Mouse (Mus musculus) common myeloid progenitor, adult 5-6 weeks (primary cell): Measurements from ENCODE around the gene Glipr1. TPM values are rescaled to one million over a fixed set of nuclear protein-coding genes. Genes with fewer than 3 reads are reported as not detected.
"Not testable (repeated sequence)": the region's sequence is repeated elsewhere in the genome, so short reads cannot be mapped to it uniquely, and the experiment has no call there.

Experiments used
- ATAC-seq: replicated peaks from 2 replicates; pipeline ENCODE4 v1.8.0; 2016; ENCODE audit warnings: low read depth, mild to moderate bottlenecking, moderate TSS enrichment, inconsistent platforms; ENCODE audit not compliant: poor library complexity, severe bottlenecking
- total RNA-seq: library from RNA; stranded (forward); fragments of 200-1000, 187-1606 nt; gene quantifications from 2 replicates; pipeline ENCODE4 v1.2.3, GENCODE M21; 2017

The Glipr1 gene
- total RNA-seq = 278 and 338 TPM in 2 replicates

DNA sequence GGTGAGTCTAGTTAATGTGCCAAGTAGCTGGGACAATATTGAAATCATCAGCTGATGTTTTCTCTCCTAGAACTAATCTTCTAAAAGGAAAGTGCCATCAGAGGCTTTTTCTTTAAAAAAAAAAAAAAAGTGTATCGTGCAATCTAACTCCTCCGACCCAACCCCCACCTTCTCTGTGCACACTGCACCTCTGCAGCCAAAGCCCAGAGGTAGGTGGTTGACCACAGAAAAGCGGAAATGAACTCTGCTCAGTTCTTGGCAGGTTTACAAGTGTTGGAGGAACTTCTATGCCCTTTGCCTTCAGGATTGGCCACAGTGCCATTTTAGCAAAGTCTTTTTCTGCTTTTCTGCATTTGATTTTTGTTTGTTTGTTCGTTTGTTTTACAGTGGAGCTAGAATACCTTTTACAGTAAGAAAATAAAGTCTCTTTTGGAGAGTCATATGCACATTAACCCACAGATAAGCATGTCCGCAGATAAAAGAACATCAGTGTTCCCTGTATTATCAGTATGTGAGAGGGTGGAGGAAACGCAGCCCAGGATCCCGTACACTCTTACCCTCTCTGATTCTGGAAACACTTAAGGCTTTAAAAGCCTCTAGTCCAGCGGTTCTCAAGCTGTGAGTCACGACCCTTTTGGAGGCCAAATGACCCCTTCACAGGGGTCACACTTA, at the start of gene Glipr1:
Gene Glipr1 (minus strand): TSS at position 88 of the 672 bp plus-strand sequence.
- ATAC-seq = peak; percentile 65

DNA sequence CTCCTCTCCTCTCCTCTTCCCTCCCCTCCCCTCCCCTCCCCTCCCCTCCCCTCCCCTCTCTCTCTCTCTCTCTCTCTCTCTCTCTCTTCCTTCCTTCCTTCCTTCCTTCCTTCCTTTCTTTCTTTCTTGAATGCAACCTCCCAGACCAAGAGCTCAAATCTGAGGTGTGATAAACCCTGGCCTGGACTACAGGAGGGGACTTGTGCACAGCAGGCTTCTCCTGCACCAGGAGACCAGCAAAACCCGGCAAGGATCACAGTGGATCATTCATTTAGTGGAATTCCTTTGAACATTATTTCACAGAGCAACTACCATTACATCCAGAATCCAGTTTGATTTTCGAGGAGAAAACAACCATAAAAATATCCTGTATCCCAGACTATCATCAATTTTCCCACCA, 49.5 kb upstream of the Glipr1 start:
- ATAC-seq = peak; percentile 93

DNA sequence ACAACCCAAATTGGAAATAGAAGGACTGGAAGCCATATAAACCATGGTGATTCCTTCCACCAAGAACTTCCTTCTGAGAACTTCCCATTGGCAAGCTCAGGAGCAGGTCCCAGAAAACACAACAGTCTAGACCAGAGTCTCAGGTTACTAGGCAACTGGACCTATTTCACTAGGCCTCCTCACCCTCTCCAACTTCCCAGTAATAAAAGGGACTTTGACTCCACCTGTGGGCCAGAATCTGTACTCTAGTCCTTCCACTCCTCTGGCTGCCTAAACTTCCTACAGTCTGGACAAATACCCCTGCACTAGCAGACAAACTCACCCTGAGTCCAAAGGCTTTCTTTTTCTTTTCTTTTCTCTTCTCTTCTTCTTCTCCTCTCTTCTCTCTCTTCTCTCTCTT, 48.8 kb upstream of the Glipr1 start:
- peak; percentile 96 for ATAC-seq

DNA sequence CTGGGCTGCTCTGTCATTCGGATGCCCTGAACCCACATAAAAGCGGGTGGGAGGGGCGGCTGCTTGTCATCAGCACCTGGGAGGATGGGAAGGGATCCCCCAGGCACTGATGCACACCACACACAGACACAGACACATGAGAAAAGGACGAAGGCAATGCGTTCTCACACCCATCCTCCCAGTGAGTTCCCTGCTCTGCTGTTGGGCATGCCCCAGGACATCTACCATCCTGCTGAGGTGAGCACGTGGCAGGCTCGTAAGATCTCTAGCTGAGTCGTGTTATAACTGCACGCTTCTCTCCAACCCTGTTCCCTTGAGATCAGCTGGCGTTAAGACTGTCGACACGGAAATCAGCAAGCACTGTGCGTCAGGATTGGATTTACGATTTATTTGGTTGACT, 41.9 kb upstream of the Glipr1 start:
- not testable (repeated sequence) for ATAC-seq

DNA sequence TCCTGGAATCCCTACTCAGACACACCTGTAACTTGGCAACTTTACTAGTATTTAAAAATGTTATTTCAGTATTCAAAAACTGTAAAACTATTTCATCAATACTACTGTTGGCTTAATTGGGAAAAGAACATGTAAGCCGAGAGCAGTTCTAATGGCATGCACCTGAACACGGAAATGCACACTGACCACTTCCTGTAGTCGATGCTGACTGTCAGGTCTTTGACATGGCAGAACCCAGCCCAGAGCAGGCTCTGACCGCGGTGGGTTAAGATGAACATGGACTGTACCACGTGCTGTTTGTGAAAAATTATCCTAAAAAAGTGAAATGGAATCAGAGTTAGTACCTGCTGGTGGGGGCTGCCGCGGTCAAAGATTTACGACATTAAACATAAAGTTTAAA, 41.1 kb upstream of the Glipr1 start:
- peak; percentile 66 for ATAC-seq

DNA sequence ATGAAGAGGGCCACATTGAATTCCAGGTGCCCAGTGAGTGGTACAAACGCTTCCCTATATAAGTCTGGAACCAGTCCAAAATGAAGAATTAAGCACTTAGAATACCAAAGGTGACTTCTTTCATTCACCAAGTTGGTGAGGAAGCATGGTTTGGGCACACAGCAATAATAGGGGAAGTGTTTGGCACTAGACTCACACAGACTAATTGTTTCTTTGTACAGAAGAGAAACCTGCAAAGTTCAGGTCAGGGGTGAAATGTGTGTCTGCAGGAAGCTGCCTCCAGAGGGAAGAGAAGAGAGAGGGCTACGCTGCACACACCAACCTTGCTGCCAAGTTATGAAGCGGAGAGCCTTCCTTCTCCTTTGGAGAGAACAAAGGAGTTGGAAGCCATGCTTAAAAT, 26.3 kb upstream of the Glipr1 start:
- 0 out of 2 replicates have a peak, but pooled peaks have one; percentile 29 for ATAC-seq

DNA sequence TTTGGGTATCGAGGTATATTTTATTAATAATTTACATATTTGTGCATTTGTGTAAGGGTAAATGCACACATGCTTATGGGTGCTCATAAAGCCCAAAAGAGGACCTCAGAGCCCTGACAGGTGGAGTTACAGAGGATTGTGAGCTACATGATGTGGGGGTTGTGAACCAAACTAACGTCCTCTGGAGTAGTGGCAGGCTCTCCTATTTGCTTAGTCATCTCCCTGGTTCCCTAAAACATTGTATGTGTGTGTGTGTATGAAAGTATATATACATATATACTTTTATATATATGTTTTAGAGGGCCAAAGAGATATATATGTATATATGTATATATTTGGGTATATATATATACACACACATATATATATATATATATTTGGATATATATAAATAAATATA, 21.2 kb upstream of the Glipr1 start:
- ATAC-seq = peak; percentile 72; the same call in 1 of the 2 replicates

DNA sequence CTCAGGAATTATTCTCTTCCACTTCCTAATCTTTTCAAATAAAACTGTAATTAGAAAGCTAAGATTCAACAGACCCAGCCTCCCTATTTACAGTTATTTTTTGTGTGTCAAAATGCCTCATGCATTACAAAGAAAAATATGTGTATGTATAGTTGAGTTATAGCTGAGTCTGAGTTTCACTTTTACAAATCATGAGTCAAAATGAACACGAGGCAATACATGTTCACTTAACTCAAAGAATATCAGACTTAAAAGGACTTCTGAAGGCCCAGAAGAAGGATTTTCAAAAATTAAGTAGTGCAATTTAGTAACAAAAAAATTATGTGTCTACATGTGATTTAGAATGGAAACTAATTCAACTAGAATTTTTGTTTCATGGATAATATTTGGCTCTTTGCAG, 7.1 kb upstream of the Glipr1 start:
- not testable (repeated sequence) for ATAC-seq

DNA sequence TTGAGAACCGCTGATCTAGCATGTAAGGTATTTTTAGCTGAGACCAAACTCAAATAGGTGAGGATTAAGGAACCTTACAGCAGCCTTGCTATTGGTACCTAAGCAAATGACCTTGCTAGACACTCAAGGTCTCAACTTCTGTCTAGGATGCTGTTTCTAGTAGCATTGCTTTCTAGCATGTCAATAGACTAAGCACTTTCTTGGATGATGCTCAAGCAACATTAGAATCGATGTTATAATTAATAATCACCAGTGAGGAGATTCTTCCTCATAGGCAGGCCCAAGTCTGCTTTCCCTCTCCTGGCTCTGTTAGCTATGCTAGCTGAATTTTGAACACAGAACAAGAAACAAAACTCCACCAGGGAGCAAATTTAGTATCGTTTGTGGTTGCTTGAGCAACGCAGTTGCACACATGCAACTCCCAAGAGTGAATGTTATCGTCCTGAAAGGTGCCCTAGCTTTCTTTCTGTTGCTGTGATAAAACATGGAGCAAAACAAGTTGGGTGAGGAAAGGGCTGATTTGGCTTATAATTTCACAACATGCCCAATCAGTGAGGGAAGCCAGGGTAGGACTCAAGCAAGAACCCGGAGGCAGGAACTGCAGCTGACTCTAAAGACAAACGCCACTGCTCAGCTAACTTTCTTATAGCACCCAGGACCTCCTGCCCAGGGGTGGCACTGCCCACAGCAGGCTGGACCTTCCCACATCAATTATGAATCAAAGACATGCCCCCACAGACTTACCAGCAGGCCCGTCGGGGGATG, 493 bp downstream of the Glipr1 start:
- peak; percentile 31 for ATAC-seq

DNA sequence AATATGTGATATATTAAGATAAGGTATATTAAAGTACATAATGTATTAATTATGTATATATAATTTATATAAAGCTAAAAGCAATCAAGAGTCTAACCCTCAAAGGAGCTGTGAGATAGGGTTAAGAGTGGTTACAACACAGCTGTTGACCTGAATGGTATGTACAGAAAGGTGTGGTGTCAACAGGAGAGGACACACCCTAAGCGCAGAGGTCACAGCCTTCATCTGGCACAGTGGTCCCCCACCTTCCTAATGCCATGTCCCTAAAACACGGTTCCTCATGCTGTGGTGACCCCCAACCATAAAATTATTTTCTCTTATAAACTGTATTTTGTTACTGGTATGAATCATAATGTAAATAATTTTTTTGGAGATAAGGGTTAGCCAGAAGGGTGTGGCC, 1.1 kb downstream of the Glipr1 start:
- no peak for ATAC-seq

DNA sequence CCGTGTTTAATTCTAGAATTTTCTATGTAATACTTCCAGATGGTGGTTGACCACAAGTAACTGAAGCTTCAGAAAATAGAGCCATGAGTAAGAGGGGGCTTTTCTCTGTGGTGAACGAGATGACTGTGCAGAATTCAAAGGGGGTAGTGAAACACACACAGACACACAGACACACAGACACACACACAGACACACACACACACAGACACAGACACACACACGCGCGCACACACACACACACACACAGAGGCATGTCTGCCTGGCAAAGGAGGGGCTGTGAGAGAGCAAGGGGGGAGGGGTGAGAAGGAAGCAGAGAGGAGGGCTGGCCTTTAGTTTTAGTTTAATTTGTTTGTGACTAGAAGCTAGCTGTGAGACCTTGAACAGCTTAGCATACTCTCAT, 1.9 kb downstream of the Glipr1 start:
- peak; percentile 43 for ATAC-seq

DNA sequence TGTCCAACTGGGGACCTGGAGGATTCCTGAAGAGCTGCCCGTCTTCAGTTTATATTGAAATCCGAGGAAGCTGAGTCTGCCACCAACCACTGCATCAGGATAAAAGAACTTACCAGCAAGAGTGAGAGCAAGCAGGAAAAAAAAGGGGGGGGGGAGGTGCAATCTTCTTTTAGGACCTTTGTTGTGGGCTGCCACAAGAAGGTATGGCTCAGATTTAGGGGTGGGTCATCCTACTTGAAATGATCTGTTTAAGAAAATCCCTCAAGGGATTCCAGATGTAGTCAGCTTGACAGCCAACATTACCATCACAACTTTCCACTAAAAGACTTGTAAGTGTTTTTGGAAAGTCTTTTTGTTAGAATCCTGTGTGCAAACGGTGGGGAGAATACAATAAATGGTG, 2.7 kb downstream of the Glipr1 start:
- no peak for ATAC-seq

DNA sequence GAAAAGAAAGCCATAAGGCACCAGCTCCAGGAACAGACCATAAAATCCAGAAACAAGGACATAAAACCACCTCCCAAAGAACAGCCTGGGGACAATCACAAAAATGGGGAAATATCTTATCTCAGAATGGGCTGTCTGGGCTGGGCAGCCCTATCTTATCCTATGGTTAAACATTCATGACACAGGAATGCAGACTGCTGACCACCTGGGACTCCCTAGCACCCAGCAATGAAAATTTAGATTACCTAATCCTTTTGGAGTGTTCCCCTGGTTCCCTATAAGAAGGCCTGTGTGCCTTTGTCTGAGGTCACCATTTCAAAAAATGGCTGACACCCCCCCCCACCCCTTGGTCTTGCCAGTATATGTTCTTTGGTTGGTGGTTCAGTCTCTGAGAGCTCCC, 4.8 kb downstream of the Glipr1 start:
- ATAC-seq = no peak

DNA sequence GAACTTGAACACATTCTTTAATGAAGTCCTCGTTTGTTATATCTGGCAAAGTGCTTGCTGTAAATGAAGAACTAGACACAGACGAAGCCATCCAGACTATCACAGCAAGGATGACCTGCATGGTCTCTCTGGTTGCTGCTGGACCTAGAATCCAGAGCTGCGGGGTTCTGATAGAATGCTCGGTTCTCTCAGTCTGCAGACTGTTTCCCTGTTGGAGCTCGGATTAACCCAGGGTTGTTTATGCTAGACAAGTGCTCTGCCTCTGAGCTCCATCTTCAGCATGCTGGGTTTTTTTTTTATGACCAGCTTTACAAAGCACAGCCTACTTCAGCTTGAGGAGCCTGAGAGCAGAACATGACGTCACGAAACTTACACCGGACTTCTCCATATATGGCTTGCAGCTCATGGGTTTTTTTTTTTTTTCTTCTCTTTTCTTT, 5.5 kb downstream of the Glipr1 start:
- peak; percentile 45 for ATAC-seq

DNA sequence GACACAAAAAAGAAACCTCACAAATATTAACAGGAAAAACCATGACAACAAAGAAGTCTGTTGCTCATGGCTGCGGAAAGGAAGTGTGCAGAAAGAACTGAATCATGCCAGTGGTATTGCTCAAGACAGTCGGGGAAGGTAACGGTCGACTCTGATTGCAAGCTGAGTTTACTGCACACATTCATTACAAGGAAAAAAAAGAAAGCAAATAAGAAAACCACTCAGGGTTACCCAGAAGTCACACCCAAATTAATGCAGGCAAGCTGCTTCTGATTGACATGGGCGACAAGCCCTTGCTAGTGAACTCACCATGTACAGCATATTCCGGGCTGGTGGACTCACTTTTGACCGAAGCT, 5.9 kb downstream of the Glipr1 start:
- ATAC-seq = peak; percentile 59

DNA sequence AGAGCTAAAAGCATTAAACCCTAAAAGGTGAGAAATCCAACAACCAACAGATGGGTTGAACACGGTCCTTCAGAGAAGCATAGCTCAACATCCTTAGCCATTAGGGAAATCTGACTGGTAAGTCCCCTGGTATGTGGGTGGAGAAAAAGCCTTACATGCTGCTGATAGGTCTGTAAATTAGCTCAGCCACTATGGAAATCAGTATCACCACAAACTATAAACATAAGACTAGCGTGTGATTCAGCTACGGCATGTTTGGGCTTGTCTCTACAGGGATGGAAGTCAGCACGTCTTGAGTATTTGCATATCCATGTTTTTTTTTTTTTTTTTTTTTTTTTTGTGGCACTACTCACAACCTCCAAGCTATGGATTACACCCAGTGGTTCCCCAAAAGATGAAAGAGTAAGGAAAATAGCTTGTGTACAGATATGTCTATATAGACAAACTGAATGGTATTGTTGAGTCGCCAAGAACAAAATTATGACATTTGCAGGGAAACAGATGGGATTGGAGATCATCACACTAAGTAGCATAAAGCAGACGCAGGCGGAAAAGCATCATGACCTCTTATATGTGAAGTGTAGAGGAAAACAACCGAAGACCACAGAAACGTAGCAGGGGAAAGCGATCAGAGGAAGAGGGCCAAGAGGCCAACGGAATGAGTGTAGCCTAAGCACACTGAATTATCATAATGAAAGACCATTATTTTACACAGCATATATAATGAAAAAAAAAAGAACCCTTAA, 6.5 kb downstream of the Glipr1 start:
- peak; percentile 27 for ATAC-seq

DNA sequence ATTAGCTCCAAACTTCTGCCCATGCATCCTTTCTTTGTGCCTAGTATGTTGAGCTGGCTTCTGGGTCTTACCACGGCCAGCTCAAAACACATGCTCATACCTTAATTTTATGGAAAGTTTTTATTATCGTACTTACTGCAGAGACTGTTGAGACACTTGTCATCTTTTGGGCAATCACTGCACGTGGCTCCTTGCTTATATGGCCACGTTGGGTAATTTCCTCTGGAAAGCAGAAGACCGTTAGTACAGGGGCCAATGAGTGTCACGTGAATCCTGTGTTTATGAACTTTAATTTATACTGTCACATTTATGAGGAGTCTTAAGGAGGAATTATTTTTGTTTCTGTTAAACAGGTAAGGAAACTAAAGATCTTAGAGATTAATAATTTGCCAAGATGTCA, 16.0 kb downstream of the Glipr1 start:
- ATAC-seq = peak; percentile 75

DNA sequence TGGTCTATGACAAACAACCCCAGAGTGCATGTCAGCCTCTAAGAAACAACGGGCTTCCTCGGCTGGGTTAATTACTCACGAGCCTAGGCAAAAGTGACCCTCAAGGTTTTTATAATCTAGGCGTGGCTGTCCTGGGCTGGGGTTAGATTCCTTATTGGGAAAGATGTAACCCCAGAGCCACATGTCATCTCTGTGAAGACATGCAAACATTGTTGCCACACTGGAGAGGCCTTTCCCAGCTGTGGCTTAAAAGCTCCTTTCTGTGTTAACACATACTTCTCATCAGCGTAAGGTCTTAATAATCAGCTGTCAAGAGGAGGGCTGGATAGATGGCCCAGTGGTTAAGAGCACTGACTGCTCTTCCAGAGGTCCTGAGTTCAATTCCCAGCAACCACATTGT, 19.4 kb downstream of the Glipr1 start:
- ATAC-seq = no peak

DNA sequence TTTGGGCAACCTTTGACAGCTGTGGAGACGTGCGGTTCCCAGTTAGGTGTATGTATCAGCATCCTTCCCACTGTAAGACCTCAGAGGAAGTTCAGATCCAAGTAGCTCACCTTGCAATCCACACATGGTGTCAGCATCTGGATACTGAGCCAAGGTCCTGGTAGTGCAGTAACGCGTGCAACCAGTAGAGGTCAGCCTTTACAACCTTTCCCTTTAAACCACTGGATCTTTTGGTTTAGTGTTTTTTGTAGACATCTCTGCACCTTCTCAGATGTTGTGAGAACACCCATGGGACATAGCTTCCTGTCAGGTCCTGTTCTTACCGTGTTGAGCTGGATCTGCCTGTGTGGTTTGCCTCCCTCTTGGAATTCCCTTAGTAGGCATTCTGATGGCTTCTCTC, 24.8 kb downstream of the Glipr1 start:
- ATAC-seq = peak; percentile 81

DNA sequence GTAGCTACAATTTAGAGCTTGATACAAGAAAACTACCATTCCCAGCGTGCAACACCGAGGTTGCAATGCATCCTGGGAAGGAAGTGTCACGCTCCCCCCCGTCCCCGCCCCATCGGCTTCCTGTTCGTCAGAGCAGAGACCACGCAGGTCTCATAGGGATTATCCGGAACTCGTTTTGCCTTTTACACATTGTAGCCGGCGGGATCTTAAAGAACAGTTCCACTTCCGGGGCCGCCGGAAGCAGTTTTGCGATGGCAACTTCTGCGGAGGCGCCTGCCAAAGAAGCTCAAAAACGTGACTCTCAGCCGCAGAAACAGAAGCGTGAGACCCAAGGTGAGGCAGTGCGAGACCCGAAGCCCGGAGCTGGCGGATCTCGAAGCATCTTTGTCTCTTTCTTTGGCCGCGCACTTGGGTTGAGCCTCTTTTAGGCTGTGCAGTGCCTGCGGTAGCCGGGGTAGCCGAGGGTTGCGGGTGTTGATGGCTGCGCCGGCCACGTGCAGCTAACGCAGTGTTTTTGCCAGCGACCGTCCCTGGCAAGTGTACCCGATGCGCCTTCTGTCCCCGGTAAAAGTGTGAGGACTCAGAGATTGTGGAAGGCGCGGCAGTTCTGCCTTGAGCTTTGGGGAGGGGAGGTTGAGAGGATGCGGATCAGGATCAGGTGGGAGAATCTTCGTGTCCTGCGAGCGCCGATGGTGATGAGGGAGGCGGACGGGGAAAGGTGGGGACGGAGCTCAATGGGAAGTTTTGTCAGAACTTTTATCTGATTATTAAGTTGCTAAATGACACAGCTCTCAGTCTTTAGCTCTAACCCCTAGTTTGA, 29.7 kb downstream of the Glipr1 start, which contains the start of gene Krr1:
Gene Krr1 (plus strand): TSS at position 123 of the 820 bp plus-strand sequence.
- ATAC-seq = peak; percentile 99
